Comparison of ENCODE assay signal across 12 mouse cellular contexts in the genomic region with DNA sequence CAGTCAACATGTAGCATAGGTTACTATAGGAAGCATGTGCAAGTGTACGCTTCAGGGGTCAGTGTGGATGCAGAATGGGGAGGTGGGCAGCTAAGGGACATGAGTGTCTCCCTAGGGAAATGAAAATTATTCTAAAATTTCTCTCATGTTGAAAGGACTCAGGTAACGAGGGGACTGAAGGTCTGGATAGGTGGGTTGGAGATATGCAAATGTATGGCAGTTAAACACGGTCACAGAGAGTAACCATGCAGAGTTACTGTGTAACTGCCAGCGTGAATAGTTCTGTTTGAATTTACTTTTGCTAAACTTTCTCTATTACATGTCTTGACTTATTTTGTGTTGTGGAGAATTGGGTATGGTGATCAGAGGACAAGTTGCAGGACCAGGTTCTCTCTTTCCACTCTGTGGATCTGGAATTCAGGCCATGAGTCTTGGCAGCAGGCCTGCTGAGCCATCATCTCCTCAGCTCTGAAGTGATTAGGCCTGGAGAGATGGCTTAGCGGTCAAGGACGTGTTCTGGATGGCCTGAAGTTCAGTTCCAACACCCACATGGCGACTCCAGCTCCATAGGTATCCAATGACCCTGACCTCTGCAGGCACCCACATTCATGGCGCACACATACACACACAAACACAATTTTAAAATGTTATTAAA. TPM values are rescaled to one million over a fixed set of nuclear protein-coding genes. Genes with fewer than 3 reads are reported as not detected.
DNase-seq lines count a peak whose midpoint lies in the region; ATAC-seq and TF ChIP-seq lines count a peak whose summit lies in the region.
"Had no signal": no experiment of that assay in that cellular context is flagged by ENCODE, and none has a peak within 500 bp of the region (broad histone marks: within the 10 kb centered on the region; RNA-seq: fewer than 3 reads in every experiment).

No protein-coding gene starts in this region.

- no peaks in the 10 kb centered on the region for H3K9me3 ChIP-seq in midbrain, embryonic 11.5 days (ENCODE audit: control insufficient read depth, low read length)
- H3K9me3 ChIP-seq in midbrain, embryonic 13.5 days, result no peaks in the 10 kb centered on the region
- H3K9me3 ChIP-seq in heart, embryonic 12.5 days (replicated peaks), result no peaks in the 10 kb centered on the region
- H3K9me3 ChIP-seq: forebrain, embryonic 15.5 days; intestine, embryonic 15.5 days had no signal

- no peak overlapping the region for H3K9ac ChIP-seq in midbrain, embryonic 11.5 days (ENCODE audit: low read length)
- no peak overlapping the region for H3K9ac ChIP-seq in midbrain, embryonic 13.5 days (replicated peaks)
- no peak overlapping the region for H3K9ac ChIP-seq in heart, embryonic 12.5 days
- H3K9ac ChIP-seq: forebrain, embryonic 15.5 days; intestine, embryonic 15.5 days; liver, embryonic 14.5 days had no signal

- no peak overlapping the region for H3K27ac ChIP-seq in midbrain, embryonic 11.5 days (ENCODE audit: low read depth, low read length)
- no peak overlapping the region for H3K27ac ChIP-seq in midbrain, embryonic 13.5 days
- H3K27ac ChIP-seq in heart, embryonic 12.5 days (ENCODE audit: poor library complexity, severe bottlenecking), result peak overlapping the region; percentile 2; the same call in 1 of the 2 replicates
- H3K27ac ChIP-seq in thymus, adult 2 months (ENCODE audit: control insufficient read depth, insufficient read depth, low read length), result no peak overlapping the region
- H3K27ac ChIP-seq: forebrain, embryonic 15.5 days; intestine, embryonic 15.5 days; liver, embryonic 14.5 days had no signal

- H3K27me3 ChIP-seq in midbrain, embryonic 11.5 days (ENCODE audit: control insufficient read depth, insufficient read depth, low read length), result no peaks in the 10 kb centered on the region
- no peaks in the 10 kb centered on the region for H3K27me3 ChIP-seq in midbrain, embryonic 13.5 days
- H3K27me3 ChIP-seq in heart, embryonic 12.5 days (replicated peaks), result no peaks in the 10 kb centered on the region
- no peaks in the 10 kb centered on the region for H3K27me3 ChIP-seq in thymus, adult 2 months (ENCODE audit: control insufficient read depth, insufficient read depth, low read length)
- H3K27me3 ChIP-seq: forebrain, embryonic 15.5 days; intestine, embryonic 15.5 days had no signal

- H3K4me1 ChIP-seq in midbrain, embryonic 11.5 days (ENCODE audit: control insufficient read depth, insufficient read depth, low read length), result no peaks in the 10 kb centered on the region
- H3K4me1 ChIP-seq in midbrain, embryonic 13.5 days (replicated peaks), result peaks cover 8% of the 10 kb centered on the region; the same call in 1 of the 2 replicates
- H3K4me1 ChIP-seq in heart, embryonic 12.5 days (replicated peaks), result peaks cover 42% of the 10 kb centered on the region
- peaks cover 34% of the 10 kb centered on the region for H3K4me1 ChIP-seq in thymus, adult 2 months (replicated peaks; ENCODE audit: control insufficient read depth, insufficient read depth, low read length)
- H3K4me1 ChIP-seq: forebrain, embryonic 15.5 days had no signal

- TF ChIP-seq CTCF in thymus, adult 2 months (IDR thresholded peaks at IDR 0.05; ENCODE audit: borderline replicate concordance, control insufficient read depth, extremely low read depth, insufficient read depth, low read length, poor library complexity), result no peak

- peaks cover 3% of the 10 kb centered on the region; the same call in 1 of the 2 replicates for H3K36me3 ChIP-seq in midbrain, embryonic 11.5 days (ENCODE audit: control insufficient read depth, insufficient read depth, low read length)
- H3K36me3 ChIP-seq in midbrain, embryonic 13.5 days, result 0 out of 2 replicates have a peak, but pooled peaks cover 7% of the 10 kb centered on the region
- peaks cover 12% of the 10 kb centered on the region; the same call in 1 of the 2 replicates for H3K36me3 ChIP-seq in heart, embryonic 12.5 days
- no peaks in the 10 kb centered on the region for H3K36me3 ChIP-seq in thymus, adult 2 months (ENCODE audit: control insufficient read depth, insufficient read depth, low read length)
- H3K36me3 ChIP-seq: forebrain, embryonic 15.5 days; intestine, embryonic 15.5 days had no signal

- no peak for ATAC-seq in midbrain, embryonic 11.5 days (ENCODE audit: low FRiP score)
- ATAC-seq in midbrain, embryonic 13.5 days, result no peak
- no peak for ATAC-seq in heart, embryonic 12.5 days (ENCODE audit: insufficient number of reproducible peaks, low FRiP score)
- ATAC-seq: forebrain, embryonic 15.5 days; intestine, embryonic 15.5 days had no signal

- no peak overlapping the region for H3K4me3 ChIP-seq in midbrain, embryonic 11.5 days (ENCODE audit: low read depth, low read length)
- no peak overlapping the region for H3K4me3 ChIP-seq in midbrain, embryonic 13.5 days (replicated peaks)
- no peak overlapping the region for H3K4me3 ChIP-seq in heart, embryonic 12.5 days
- no peak overlapping the region for H3K4me3 ChIP-seq in thymus, adult 2 months (ENCODE audit: control insufficient read depth, insufficient read depth, low read length)
- H3K4me3 ChIP-seq: forebrain, embryonic 15.5 days; intestine, embryonic 15.5 days had no signal

- WGBS in midbrain, embryonic 11.5 days, result 96% methylated on average over 8 of the region's 8 CpGs
- WGBS in midbrain, embryonic 13.5 days, result 92% methylated on average over 8 of the region's 8 CpGs
- 80% methylated on average over 8 of the region's 8 CpGs for WGBS in heart, embryonic 12.5 days
- 94% methylated on average over 8 of the region's 8 CpGs for WGBS in thymus, adult 2 months

- DNase-seq in midbrain, embryonic 11.5 days (ENCODE audit: low spot score, missing footprints), result peak; percentile 35
- peak; percentile 77 for DNase-seq in brain, adult 2 months (ENCODE audit: low read depth, low spot score)
- peak; percentile 79 to 83 for DNase-seq in kidney, postnatal 36 days
- DNase-seq in layer of hippocampus, postnatal 25 days (ENCODE audit: extremely low spot score in 1 of 2, low spot score in 1 of 2), result no peak
- no peak for DNase-seq in thymus, adult 2 months
- DNase-seq in lung, postnatal 4 days, result no peak

- no peak for TF ChIP-seq POLR2A in thymus, adult 2 months (IDR thresholded peaks at IDR 0.05; ENCODE audit: control insufficient read depth, extremely low read depth, insufficient read depth, low read length, poor library complexity)

- H3K4me2 ChIP-seq in midbrain, embryonic 11.5 days, result no peak overlapping the region
- H3K4me2 ChIP-seq in midbrain, embryonic 13.5 days (replicated peaks), result no peak overlapping the region
- H3K4me2 ChIP-seq in heart, embryonic 12.5 days, result no peak overlapping the region
- H3K4me2 ChIP-seq: forebrain, embryonic 15.5 days; intestine, embryonic 15.5 days had no signal

RNA-seq across cellular contexts. Expression of a gene that starts 33.1 kb away (rescaled TPM):
- 5.0 and 6.1 TPM in 2 replicates for polyA plus RNA-seq in midbrain, embryonic 11.5 days (2014; fragmentation: Nextera tagmentation; extraction: Ambion mirVana)
- polyA plus RNA-seq in midbrain, embryonic 13.5 days (2015; fragmentation: Nextera tagmentation; extraction: Ambion mirVana), result 7.9 and 10.2 TPM in 2 replicates
- 5.9 and 6.4 TPM in 2 replicates for polyA plus RNA-seq in heart, embryonic 12.5 days (2016; fragmentation: Nextera tagmentation; extraction: Ambion mirVana)
- total RNA-seq in layer of hippocampus, postnatal 25 days (2021), result 10 to 100 TPM; 15.9 to 23.2 TPM
- 57.0 and 78.5 TPM in 2 replicates for polyA plus RNA-seq in thymus, adult 2 months (2012; rRNA removed)

RNA-seq across cellular contexts. Expression of a gene that starts 47.0 kb away (rescaled TPM):
- not detected in 2 replicates for polyA plus RNA-seq in midbrain, embryonic 11.5 days (2014; fragmentation: Nextera tagmentation; extraction: Ambion mirVana)
- polyA plus RNA-seq in midbrain, embryonic 13.5 days (2015; fragmentation: Nextera tagmentation; extraction: Ambion mirVana), result not detected in 2 replicates
- 0.05 TPM in 1 of 2 replicates, not detected in the other for polyA plus RNA-seq in heart, embryonic 12.5 days (2016; fragmentation: Nextera tagmentation; extraction: Ambion mirVana)
- total RNA-seq in layer of hippocampus, postnatal 25 days (2021), result under 1 TPM; 0.44 to 0.66 TPM
- polyA plus RNA-seq in thymus, adult 2 months (2012; rRNA removed), result 0.04 and 0.11 TPM in 2 replicates
- total RNA-seq: common myeloid progenitor, adult 5-6 weeks had no signal
- polyA plus RNA-seq: forebrain, embryonic 15.5 days had no signal

RNA-seq across cellular contexts. Expression of a gene that starts 47.3 kb away (rescaled TPM):
- polyA plus RNA-seq in midbrain, embryonic 11.5 days (2014; fragmentation: Nextera tagmentation; extraction: Ambion mirVana), result 8.9 and 10.9 TPM in 2 replicates
- 3.3 and 4.7 TPM in 2 replicates for polyA plus RNA-seq in midbrain, embryonic 13.5 days (2015; fragmentation: Nextera tagmentation; extraction: Ambion mirVana)
- 35.2 and 37.9 TPM in 2 replicates for polyA plus RNA-seq in heart, embryonic 12.5 days (2016; fragmentation: Nextera tagmentation; extraction: Ambion mirVana)
- total RNA-seq in layer of hippocampus, postnatal 25 days (2021), result 1 to 10 TPM; 4.5 to 5.5 TPM
- polyA plus RNA-seq in thymus, adult 2 months (2012; rRNA removed), result 15.0 and 17.4 TPM in 2 replicates

Comparison
In these comparisons a context has a peak if more than half of its experiments do, and no peak if none do; other contexts are left out.
1. DNase-seq: peak in midbrain, embryonic 11.5 days (single experiment), brain, adult 2 months (single experiment) and kidney, postnatal 36 days (2 of 2); none in layer of hippocampus, postnatal 25 days (0 of 2), thymus, adult 2 months (single experiment) and lung, postnatal 4 days (0 of 2).